Mouse (Mus musculus) frontal cortex, postnatal 36 days (tissue): ENCODE measurements around the gene Psg27.
"Not testable (repeated sequence)": the region's sequence is repeated elsewhere in the genome, so short reads cannot be mapped to it uniquely, and the experiment has no call there.

Experiments used
- DNase-seq, 2 experiments: peaks; one replicate each; pipeline ENCODE4 v3.0.0; 2022; ENCODE audit warnings: low spot score in 2 of 2

Gene Psg27

DNA sequence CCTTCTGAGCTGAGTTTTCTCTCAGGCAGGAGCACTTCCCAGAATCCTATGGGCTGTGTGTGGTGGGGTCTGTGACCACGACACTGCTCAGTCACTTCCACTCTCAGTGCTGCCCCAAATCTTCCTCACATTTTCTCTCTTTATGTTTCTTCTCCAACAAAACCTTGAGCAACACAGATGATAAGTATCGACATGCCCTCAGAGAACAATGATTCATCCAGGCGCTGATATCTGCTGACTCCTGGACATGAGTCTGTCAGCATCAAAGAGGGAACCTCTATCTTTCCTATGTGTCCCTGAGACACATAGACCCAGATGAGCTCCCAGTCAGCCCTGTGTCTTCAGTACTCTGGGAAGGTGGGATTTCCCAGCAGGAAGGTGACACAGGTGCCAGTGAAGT is at the start of gene Psg27:
Gene Psg27 (minus strand): TSS at position 101 of the 400 bp plus-strand sequence.
- no peak for DNase-seq

- not testable (repeated sequence) for DNase-seq
Observed at GRCm38 (mm10) chr7:18616401-18616800, 49.3 kb upstream of the Psg27 start, which contains the start of gene Psg23. Gene Psg23, minus strand, starts transcription at chr7:18616501.

DNA sequence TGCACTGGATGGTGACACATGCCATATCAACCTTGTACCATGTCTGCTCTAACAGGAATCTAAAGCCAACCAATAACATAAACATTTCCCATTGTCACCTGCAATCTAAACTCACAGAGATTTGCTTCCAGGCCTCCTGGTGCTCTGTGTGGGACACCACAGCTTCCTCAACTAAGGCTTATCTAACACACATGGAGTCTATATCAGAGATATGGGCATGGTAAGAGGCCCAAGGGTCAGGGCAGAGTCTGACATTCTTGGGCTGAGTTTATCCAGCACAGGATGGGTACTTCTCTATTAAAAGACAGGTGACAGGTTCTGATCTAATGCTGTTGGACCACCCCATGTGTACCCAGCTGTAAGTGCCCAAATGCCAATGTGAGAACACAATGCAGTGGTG is 7.3 kb downstream of the Psg27 start:
- no peak for DNase-seq

DNA sequence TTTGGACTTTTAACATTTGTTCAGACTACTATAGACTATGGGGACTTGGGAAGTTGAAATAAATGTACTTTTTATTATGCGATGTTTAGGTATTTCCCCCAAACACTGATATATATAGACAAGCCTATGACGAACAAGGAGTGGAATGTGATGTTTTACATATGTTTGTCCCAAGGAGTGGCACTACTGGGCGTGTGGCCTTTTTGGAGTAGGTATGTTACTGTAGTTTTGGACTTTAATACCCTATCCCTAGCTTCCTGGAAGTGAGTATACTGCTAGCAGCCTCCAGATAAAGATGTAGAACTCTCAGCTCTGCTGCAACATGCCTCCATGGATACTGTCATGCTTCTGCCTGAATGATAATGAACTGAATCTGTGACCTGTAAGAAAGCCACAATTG is 11.4 kb downstream of the Psg27 start:
- DNase-seq, result not testable (repeated sequence)

DNA sequence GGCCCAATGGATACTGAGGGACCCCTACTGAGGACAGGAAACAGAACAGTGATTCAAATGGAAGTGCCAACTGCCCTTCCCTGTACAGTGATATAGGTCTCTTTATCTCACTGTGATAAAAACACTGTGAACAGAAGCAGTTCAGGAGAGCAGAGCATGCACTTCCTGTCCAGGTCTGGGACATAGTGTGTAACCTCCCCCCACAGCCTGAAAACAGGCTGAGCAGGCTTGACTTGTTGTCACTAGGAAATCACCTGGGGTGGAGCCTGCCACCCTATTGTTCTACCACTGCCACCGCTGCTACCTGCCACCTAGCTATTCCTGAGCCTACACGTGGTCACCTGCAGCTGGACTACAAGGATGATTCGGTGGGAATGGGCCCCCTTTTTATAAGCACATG is 33.7 kb downstream of the Psg27 start:
- no peak for DNase-seq

DNA sequence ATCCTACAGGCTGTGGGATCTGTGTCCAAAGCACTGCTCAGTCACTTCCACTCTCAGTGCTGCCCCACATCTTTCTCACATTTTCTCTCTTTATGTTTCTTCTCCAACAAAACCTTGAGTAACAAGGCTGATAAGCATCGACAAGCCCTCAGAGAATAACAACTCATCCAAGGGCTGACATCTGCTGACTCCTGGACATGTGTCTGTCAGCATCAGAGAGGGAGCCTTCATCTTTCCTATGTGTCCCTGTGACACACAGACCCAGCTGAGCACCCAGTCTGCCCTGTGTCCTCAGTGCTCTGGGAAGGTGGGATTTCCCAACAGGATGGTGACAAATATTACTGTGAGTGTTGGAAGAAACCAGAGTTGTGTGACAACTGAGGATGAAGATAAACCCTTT is 34.9 kb downstream of the Psg27 start, which contains the start of gene Psg25:
Gene Psg25 (minus strand): TSS at position 101 of the 400 bp plus-strand sequence.
- no peak for DNase-seq

DNA sequence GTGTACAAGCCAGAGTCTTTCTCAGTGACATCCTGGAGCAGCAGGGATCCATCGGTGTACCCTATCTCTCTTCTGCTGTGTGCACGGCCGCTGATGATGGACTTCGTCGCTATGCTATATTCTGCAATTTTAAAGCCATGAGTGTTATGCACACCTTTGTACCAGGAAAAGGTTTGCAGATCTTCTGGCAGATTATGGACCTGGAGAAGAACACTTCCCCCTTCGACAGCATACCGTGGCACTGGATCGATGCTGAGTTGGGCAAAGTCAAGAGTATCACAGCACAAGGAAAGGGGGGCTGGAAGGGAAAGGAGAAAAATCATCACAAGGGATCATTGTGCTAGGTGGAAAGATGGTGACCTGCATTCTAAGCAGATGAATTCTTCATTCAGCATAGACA is 42.4 kb downstream of the Psg27 start:
- no peak for DNase-seq

DNA sequence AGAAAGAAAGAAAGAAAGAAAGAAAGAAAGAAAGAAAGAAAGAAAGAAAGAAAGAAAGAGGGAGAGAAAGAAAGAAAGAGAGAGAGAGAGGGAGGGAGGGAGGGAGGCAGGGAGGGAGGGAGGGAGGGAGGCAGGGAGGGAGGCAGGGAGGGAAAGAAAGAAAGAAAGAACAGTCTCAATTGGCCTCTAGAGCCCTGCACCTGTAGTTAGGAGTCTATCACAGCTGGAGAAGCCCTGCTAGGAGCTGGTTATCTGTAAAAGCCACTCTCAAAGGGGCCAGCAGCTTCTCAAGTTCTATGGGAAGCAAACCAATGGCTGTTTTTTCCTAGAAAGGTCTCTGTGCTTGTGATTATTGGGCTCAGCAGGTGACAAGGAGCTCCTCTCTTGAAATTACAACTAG is 54.3 kb downstream of the Psg27 start:
- DNase-seq, result not testable (repeated sequence)

- not testable (repeated sequence) for DNase-seq
Observed at GRCm38 (mm10) chr7:18512417-18512816, 54.7 kb downstream of the Psg27 start.

- no peak for DNase-seq
Observed at GRCm38 (mm10) chr7:18511479-18511878, 55.6 kb downstream of the Psg27 start.
